Mouse (Mus musculus): ENCODE data around the gene Vwa3b. TPM values are rescaled to one million over a fixed set of nuclear protein-coding genes. Genes with fewer than 3 reads are reported as not detected.

Vwa3b gene
- polyA plus RNA-seq, 1 experiment: 3.9 TPM

DNA sequence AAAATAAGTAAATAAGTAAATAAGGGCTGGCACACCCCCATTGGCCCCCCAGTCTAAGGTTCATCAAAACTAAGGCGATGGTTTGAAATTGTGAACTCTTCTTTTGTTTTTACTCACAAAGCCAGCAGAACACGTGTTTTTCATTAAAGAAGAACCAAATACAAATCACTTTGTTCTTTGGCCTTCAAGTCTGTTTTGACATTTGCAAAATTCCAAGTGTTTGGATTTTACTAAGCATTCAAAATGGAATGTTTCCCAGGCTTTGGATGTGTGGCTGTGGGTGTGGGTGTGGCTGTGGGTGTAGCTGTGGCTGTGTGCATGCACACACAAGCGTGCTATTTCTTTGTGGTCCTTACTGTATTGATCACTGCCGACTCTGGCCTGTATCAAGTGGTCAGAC is 27.3 kb downstream of the Vwa3b start:
- TF ChIP-seq CTCF (IDR thresholded peaks at IDR 0.05; ENCODE audit: control insufficient read depth, insufficient read depth, low read length) (no peak), POLR2A (IDR thresholded peaks at IDR 0.05; ENCODE audit: borderline replicate concordance, control insufficient read depth, low read depth, low read length) (no peak)
- Histone ChIP-seq H3K4me3 (replicated peaks; ENCODE audit: control insufficient read depth, low read depth, low read length) (no peak overlapping the region), H3K27ac (ENCODE audit: control insufficient read depth, insufficient read depth, low read depth, low read length, poor library complexity) (no peak overlapping the region), H3K4me1 (ENCODE audit: control insufficient read depth, insufficient read depth, low read length) (no peaks in the 10 kb centered on the region)
- 79% methylated on average over 4 of the region's 4 CpGs for WGBS

DNA sequence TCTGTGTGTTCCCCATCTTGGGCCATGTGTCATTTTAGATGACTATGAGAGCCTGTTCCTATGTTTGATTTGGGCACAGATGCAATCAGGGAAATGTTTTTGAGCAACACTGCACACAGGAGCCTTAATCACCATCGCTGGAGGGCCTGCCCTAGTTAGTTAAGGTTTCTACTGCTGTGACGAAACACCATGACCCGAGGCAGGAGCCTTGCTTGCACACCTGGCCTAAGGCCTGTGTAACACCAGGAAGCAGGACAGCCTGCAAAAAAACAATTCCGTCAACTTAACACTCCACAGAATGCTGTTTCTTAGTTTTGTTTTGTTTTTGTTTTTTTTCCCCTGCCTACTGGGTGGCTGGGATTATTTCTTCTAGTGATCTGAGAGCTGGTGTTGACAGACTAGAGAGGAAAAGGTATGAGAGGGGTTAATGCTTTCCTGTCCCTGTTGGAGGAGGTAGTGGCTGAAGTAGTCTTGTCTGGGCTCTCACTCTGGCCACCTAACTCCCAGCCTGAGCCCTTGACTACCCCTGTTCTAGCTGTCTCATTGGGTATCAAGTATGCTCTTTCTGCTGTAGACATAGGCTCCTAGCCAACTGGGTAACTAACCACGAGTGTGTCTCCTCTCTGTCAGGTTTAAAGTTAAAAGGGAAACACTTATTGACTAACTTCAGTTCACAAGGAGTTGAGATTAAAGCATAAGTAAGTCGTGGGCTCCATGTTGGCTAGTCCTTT is 30.6 kb downstream of the Vwa3b start:
- Histone ChIP-seq H3K4me1 (ENCODE audit: control insufficient read depth, insufficient read depth, low read length) (no peaks in the 10 kb centered on the region), H3K4me3 (replicated peaks; ENCODE audit: control insufficient read depth, low read depth, low read length) (no peak overlapping the region), H3K27ac (ENCODE audit: control insufficient read depth, insufficient read depth, low read depth, low read length, poor library complexity) (no peak overlapping the region)
- WGBS: 68% methylated on average over 6 of the region's 6 CpGs
- TF ChIP-seq CTCF (IDR thresholded peaks at IDR 0.05; ENCODE audit: control insufficient read depth, insufficient read depth, low read length) (no peak), POLR2A (IDR thresholded peaks at IDR 0.05; ENCODE audit: borderline replicate concordance, control insufficient read depth, low read depth, low read length) (no peak)

DNA sequence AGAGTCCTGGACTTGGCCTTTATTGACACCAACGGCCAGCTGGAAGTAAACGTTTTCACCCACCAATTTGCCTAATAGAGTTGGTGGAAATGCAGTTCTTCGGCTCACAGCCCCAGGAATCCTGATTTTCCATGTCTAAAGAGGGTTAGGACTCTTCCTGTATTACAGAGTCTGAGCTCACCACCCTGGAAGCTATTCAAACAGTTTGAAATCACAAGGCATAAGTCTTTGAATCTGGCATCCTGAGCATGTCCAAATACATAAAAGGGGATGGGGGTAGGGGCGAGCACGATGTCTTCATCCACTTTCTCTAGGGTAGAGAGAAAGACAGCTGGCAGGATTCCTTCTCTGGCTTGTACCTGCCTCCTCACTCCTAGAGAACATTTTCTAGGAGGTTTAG is 34.5 kb downstream of the Vwa3b start:
- Histone ChIP-seq H3K4me3 (replicated peaks; ENCODE audit: control insufficient read depth, low read depth, low read length) (no peak overlapping the region), H3K4me1 (ENCODE audit: control insufficient read depth, insufficient read depth, low read length) (no peaks in the 10 kb centered on the region), H3K27ac (ENCODE audit: control insufficient read depth, insufficient read depth, low read depth, low read length, poor library complexity) (no peak overlapping the region)
- WGBS: 79% methylated on average over 5 of the region's 5 CpGs
- no peak for TF ChIP-seq POLR2A (IDR thresholded peaks at IDR 0.05; ENCODE audit: borderline replicate concordance, control insufficient read depth, low read depth, low read length)
- TF ChIP-seq CTCF (IDR thresholded peaks at IDR 0.05; ENCODE audit: control insufficient read depth, insufficient read depth, low read length): no peak

DNA sequence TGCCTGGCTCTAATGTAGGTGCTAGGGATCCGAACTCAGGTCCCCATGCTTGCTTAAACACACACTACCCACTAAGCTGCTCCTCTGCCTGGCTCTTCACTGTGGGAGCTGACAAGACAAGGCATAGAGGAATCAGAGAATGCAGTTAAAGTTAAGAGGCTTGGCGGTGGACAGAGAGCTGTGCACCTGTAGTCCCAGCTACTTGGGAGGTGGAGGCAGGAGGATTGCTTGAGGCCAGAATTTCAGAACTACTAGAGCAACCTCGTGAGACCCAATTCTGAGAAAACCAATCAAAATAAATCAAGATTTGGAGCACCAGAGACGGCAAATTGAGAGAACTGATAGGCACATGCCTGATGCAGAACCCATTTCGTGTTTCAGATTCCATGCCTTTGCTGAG is 36.7 kb downstream of the Vwa3b start:
- Histone ChIP-seq H3K4me1 (ENCODE audit: control insufficient read depth, insufficient read depth, low read length) (no peaks in the 10 kb centered on the region), H3K27ac (ENCODE audit: control insufficient read depth, insufficient read depth, low read depth, low read length, poor library complexity) (no peak overlapping the region), H3K4me3 (replicated peaks; ENCODE audit: control insufficient read depth, low read depth, low read length) (no peak overlapping the region)
- TF ChIP-seq CTCF (IDR thresholded peaks at IDR 0.05; ENCODE audit: control insufficient read depth, insufficient read depth, low read length) (no peak), POLR2A (IDR thresholded peaks at IDR 0.05; ENCODE audit: borderline replicate concordance, control insufficient read depth, low read depth, low read length) (no peak)
- WGBS: 78% methylated on average over 5 of the region's 5 CpGs

DNA sequence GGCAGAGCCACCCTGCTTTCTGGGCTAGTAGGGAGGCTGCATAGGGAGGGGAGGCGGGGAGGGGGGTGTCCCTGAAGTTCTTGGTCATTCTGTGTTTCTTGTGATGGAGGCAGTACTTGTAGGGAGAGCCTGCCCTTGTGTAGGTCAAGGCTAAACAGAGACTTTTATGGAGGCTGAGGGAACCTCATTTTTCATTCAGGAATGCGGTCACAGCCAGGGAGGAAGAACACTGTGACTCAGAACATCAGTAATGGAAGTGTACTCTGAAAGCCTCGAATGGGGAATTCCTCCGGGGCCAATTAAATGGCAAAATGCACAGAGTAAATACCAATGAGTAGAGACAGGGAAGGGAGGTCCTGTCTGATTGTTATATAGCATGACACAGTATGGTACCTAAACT is 37.4 kb downstream of the Vwa3b start:
- 72% methylated on average over 4 of the region's 4 CpGs for WGBS
- Histone ChIP-seq H3K4me1 (ENCODE audit: control insufficient read depth, insufficient read depth, low read length) (no peaks in the 10 kb centered on the region), H3K27ac (ENCODE audit: control insufficient read depth, insufficient read depth, low read depth, low read length, poor library complexity) (no peak overlapping the region), H3K4me3 (replicated peaks; ENCODE audit: control insufficient read depth, low read depth, low read length) (no peak overlapping the region)
- TF ChIP-seq POLR2A (IDR thresholded peaks at IDR 0.05; ENCODE audit: borderline replicate concordance, control insufficient read depth, low read depth, low read length) (no peak), CTCF (IDR thresholded peaks at IDR 0.05; ENCODE audit: control insufficient read depth, insufficient read depth, low read length) (no peak)

DNA sequence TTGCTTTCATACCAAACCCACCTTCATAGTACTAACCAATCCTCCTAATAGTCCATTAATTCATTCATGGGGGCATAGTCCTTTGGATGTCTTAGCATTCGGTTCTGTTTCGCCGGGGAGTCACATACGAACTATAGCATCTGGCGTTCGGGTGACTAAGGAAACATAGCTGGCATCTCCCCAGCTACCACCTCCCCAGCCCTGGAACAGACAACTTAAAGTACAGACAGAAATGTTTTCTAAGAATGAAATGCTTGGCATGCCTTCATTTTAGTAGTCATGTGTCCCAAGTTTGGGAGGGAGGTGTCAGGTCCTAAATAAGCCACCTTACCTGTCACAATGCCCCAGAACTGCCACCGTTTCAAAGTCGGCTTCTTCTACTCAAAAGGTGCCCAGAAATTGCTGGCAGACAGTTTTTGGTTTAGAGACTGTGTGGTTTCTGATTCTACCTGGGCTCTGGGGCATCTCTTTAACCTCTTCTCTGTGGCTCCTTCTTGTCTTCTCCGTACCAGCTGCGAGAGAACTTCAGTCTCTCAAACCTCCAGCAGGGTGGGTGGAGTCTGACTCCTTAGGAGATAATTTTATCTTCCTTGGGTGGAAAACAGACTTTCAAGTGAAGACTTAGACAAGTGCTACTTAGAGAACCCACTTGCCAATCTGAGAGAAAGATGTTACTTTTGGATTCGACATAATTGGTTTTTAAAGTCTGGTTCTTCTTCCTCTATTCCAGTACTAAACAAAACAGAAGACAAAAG is 39.4 kb downstream of the Vwa3b start:
- H3K4me3 ChIP-seq (replicated peaks; ENCODE audit: control insufficient read depth, low read depth, low read length): no peak overlapping the region
- WGBS: 80% methylated on average over 11 of the region's 11 CpGs
- H3K4me1 ChIP-seq (ENCODE audit: control insufficient read depth, insufficient read depth, low read length): no peaks in the 10 kb centered on the region
- TF ChIP-seq POLR2A (IDR thresholded peaks at IDR 0.05; ENCODE audit: borderline replicate concordance, control insufficient read depth, low read depth, low read length): no peak
- no peak for TF ChIP-seq CTCF (IDR thresholded peaks at IDR 0.05; ENCODE audit: control insufficient read depth, insufficient read depth, low read length)
- H3K27ac ChIP-seq (ENCODE audit: control insufficient read depth, insufficient read depth, low read depth, low read length, poor library complexity): no peak overlapping the region

DNA sequence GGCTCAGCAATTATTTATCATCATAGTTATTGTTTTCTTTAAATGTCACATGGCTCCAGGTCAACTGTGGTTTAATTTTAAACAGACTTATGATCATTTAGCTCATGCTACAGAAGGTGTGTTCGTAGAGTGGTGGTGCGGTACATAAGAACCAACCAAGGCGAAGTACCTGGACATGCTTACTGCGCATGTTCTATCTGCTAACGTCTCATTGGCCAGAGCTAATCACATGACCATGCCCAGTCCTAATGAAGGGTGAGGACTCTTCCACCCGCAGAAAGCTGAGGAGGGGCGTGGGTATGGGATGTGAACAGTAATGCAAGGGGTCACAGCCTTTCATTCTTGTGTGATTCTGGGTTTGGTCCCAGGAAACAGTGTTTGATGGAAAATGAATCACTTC is 49.4 kb downstream of the Vwa3b start:
- no peak overlapping the region for H3K4me3 ChIP-seq (replicated peaks; ENCODE audit: control insufficient read depth, low read depth, low read length)
- 89% methylated on average over 7 of the region's 7 CpGs for WGBS
- no peak overlapping the region for H3K27ac ChIP-seq (ENCODE audit: control insufficient read depth, insufficient read depth, low read depth, low read length, poor library complexity)
- TF ChIP-seq CTCF (IDR thresholded peaks at IDR 0.05; ENCODE audit: control insufficient read depth, insufficient read depth, low read length) (no peak), POLR2A (IDR thresholded peaks at IDR 0.05; ENCODE audit: borderline replicate concordance, control insufficient read depth, low read depth, low read length) (no peak)
- H3K4me1 ChIP-seq (ENCODE audit: control insufficient read depth, insufficient read depth, low read length): no peaks in the 10 kb centered on the region; the same call in 1 of the 2 replicates

DNA sequence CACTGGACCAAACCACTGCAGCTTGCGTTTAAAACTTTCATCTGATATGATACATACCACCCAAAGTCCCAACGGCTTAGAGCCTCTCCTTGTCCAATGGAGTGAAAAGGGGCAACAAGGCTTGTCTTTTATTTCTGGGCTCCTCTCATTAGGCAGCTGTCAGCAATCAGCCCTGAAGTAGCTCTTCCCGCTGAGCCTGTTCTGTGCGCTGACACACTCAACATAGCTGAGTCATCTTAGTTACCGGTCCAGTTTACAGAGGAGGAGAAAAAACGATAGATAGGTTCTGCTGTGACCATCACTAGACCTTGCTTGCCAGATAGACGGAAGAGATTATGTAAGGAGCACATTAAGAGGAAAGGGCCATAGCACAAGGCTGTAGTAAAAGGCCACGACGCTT is 50.9 kb downstream of the Vwa3b start:
- no peaks in the 10 kb centered on the region for H3K4me1 ChIP-seq (ENCODE audit: control insufficient read depth, insufficient read depth, low read length)
- H3K27ac ChIP-seq (ENCODE audit: control insufficient read depth, insufficient read depth, low read depth, low read length, poor library complexity): no peak overlapping the region
- no peak overlapping the region for H3K4me3 ChIP-seq (replicated peaks; ENCODE audit: control insufficient read depth, low read depth, low read length)
- 72% methylated on average over 9 of the region's 9 CpGs for WGBS
- no peak for TF ChIP-seq POLR2A (IDR thresholded peaks at IDR 0.05; ENCODE audit: borderline replicate concordance, control insufficient read depth, low read depth, low read length)
- no peak for TF ChIP-seq CTCF (IDR thresholded peaks at IDR 0.05; ENCODE audit: control insufficient read depth, insufficient read depth, low read length)

Measured in bone marrow, adult 2 months (tissue).